Mouse (Mus musculus) skeletal muscle tissue, adult 2 months (tissue): ENCODE measurements around the gene Xylt1.

Experiments used
- DNase-seq: peaks from one replicate; pipeline ENCODE4 v3.0.0-alpha.2; 2012; ENCODE audit warnings: low read depth, low spot score

The Xylt1 gene

GRCm38 (mm10) chr7:117394380-117394779 is 13.6 kb downstream of the Xylt1 start:
- no peak for DNase-seq

- no peak for DNase-seq
These were observed 14.7 kb downstream of the Xylt1 start for GRCm38 (mm10) chr7:117395511-117395910.

- DNase-seq = no peak
These were observed 17.1 kb downstream of the Xylt1 start for GRCm38 (mm10) chr7:117397877-117398276.

GRCm38 (mm10) chr7:117399971-117400370 is 19.2 kb downstream of the Xylt1 start:
- no peak for DNase-seq

- DNase-seq = no peak
These were observed 20.8 kb downstream of the Xylt1 start for GRCm38 (mm10) chr7:117401581-117401980.

- DNase-seq = no peak
These were observed 25.6 kb downstream of the Xylt1 start for GRCm38 (mm10) chr7:117406336-117406735.

- no peak for DNase-seq
These were observed 28.6 kb downstream of the Xylt1 start for GRCm38 (mm10) chr7:117409268-117409988.

GRCm38 (mm10) chr7:117411874-117412273 is 31.1 kb downstream of the Xylt1 start:
- DNase-seq = no peak

- DNase-seq = peak; percentile 89
These were observed 31.6 kb downstream of the Xylt1 start for GRCm38 (mm10) chr7:117412405-117412804.

GRCm38 (mm10) chr7:117414341-117415008 is 33.7 kb downstream of the Xylt1 start:
- peak; percentile 83 for DNase-seq

GRCm38 (mm10) chr7:117415009-117415363 is 34.2 kb downstream of the Xylt1 start:
- peak; percentile 37 for DNase-seq

GRCm38 (mm10) chr7:117419041-117419440 is 38.3 kb downstream of the Xylt1 start:
- peak; percentile 45 for DNase-seq

GRCm38 (mm10) chr7:117419846-117420245 is 39.1 kb downstream of the Xylt1 start:
- DNase-seq = no peak

- DNase-seq = no peak
These were observed 39.5 kb downstream of the Xylt1 start for GRCm38 (mm10) chr7:117420301-117420700.

GRCm38 (mm10) chr7:117420836-117421566 is 40.2 kb downstream of the Xylt1 start:
- DNase-seq = no peak

- no peak for DNase-seq
These were observed 44.1 kb downstream of the Xylt1 start for GRCm38 (mm10) chr7:117424841-117425240.

- DNase-seq = no peak
These were observed 45.6 kb downstream of the Xylt1 start for GRCm38 (mm10) chr7:117426366-117426765.

GRCm38 (mm10) chr7:117428690-117429224 is 48.0 kb downstream of the Xylt1 start:
- DNase-seq = no peak

- no peak for DNase-seq
These were observed 48.7 kb downstream of the Xylt1 start for GRCm38 (mm10) chr7:117429483-117429882.

- DNase-seq = no peak
These were observed 49.1 kb downstream of the Xylt1 start for GRCm38 (mm10) chr7:117429895-117430294.

- DNase-seq = no peak
These were observed 49.7 kb downstream of the Xylt1 start for GRCm38 (mm10) chr7:117430361-117430935.

GRCm38 (mm10) chr7:117433641-117434040 is 52.9 kb downstream of the Xylt1 start:
- no peak for DNase-seq
